Mouse (Mus musculus) yolk sac, embryonic 10.5 days (tissue): ENCODE data around the gene Oasl2.
A peak's percentile ranks its signal among the peaks of the same experiment; 100 is the strongest.
"Not testable (repeated sequence)": the region's sequence is repeated elsewhere in the genome, so short reads cannot be mapped to it uniquely, and the experiment has no call there.

Experiments
- DNase-seq: peaks from one replicate; pipeline ENCODE4 v3.0.0-alpha.2; 2017; ENCODE audit warnings: low spot score

Oasl2 gene

GRCm38 (mm10) chr5:114896688-114897373, at the start of gene Oasl2:
Gene Oasl2, plus strand, starts transcription at chr5:114896936.
- DNase-seq: no peak

DNA sequence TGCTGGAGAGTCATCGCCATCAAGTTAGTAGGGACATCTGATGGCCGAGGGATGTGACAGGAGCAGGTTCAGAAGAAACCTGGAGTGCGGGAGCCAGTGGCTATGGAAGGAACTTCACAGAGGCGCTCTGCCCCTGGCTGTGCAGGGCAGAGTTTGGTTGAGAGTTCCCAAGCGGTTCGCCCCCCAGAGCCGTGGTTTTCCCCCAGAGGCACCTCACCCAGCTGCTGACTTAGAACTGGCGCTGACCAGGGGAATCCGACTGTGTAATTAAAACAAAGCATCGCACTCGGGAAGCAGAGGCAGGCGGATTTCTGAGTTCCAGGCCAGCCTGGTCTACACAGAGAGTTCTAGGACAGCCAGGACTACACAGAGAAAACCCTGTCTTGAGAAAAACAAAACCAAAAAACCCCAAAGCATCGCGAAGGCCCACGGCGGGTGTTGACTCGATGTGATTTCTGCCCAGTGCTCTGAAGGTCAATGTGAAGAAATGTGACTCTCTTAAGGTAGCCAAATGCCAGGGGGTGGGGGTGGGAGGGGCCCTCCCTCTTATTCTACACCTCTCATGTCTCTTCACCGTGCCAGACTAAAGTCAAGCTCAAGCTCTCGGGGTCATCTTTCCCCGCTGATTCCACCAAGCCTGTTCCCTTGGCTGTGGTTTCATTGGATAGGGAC, 45.0 kb upstream of the Oasl2 start:
- DNase-seq: no peak

DNA sequence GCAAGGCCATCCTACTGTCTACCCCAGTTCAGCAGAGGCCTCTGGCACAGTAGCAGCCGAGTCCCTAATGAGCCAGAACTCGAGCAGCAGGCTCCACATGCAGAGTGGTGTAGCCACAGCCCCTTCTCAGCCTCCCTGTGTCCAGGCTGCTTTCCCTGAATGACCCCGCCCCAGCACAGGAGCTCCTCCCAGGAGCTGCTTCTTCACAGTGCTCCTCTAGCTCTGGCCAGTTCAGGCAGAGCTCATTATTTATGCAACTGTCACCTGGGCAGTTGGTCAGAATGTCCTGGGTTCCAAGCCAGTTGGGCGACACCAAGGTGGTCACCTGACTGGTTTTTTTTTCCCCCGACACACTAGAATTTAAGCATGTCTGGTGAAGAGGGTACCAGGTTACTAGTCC, 43.4 kb upstream of the Oasl2 start, which contains the start of gene 4930519G04Rik:
TSS of gene 4930519G04Rik (plus strand) at position 301 of the 400 bp plus-strand sequence.
- not testable (repeated sequence) for DNase-seq

DNA sequence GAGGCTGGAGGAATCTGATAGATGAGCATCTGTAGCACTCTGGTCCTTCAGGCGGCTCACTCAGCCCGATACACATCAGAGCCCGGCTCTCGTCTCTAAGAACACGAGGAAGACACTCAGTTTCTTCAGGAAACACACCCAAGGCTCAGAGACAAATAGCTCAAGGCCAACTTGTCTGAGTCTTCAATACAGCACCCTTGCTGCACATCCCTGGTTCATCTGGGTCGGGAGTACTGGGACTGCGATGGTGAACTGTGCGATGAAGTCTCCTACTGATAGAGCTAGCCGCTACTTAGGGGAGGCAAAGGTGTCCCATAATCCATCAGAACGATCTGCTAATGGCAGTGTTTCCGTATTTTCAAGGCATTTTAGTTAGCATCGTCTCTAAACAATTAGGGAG, 38.2 kb upstream of the Oasl2 start, which contains the start of gene Gm9936:
TSS of gene Gm9936 (minus strand) at position 101 of the 400 bp plus-strand sequence.
- no peak for DNase-seq

DNA sequence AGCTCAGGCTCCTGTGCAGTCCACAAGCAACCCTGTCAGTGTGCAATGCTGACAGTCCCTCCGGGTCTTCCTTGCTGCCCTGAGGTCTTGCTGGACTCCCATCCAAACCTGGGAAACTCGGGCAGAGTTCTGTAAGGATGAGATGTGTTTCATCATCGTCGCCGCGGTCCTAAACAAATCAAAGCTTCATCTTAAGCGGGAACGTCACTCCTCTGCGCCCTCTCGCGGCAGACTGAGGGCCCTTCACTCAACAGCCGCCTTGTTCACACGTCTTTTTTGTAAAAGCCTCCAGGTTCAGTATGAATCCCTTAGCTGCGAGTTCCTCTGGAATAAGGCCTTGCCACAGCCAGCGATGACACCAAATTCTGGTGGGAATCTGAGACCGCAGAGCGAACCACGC, 37.5 kb upstream of the Oasl2 start:
- peak; percentile 64 for DNase-seq

- peak; percentile 20 for DNase-seq
Measured at GRCm38 (mm10) chr5:114861730-114862129, 35.0 kb upstream of the Oasl2 start.

- DNase-seq: no peak
Measured at GRCm38 (mm10) chr5:114864813-114865212, 31.9 kb upstream of the Oasl2 start.

GRCm38 (mm10) chr5:114865279-114865678, 31.5 kb upstream of the Oasl2 start:
- DNase-seq: no peak

DNA sequence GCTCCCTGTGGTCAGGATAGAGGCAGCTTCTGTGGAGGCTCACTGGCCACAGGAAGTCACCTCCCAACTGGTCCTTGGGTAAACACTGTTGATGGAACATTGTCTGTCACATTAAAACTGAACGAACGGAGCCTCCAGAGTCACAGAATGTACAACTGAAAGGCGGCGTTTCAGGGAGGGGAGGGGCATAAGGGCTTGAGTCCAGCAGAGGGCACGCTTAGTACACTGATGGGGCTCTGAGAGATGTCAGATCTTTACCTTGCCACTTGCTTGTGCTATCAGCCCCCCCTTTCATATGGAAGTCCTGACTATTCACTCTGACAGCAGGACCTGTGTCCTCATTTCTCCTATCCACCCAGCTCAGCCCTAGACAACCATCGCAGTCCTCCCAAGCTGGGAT, 20.9 kb upstream of the Oasl2 start:
- no peak for DNase-seq

DNA sequence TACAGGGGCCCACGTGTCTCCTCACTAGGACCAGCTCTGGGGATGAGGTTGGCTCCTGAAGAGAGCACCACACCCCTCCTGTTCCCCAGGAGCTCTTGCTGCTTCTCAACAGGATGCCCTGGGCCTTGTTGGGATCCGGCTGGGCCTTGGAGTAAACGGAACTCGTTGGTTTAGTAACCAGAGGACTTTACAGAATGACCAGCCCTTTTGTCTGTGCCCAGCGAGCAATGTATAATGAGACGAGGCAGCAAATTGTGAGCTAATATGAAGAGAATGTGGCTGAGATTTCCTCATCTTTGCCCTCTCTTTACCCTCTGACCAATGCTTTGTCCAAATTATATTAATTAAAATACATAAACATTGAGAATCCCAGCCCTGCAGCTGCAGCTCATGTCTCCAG, 20.4 kb upstream of the Oasl2 start:
- DNase-seq: no peak

GRCm38 (mm10) chr5:114877487-114877886, 19.2 kb upstream of the Oasl2 start:
- no peak for DNase-seq

GRCm38 (mm10) chr5:114879399-114879798, 17.3 kb upstream of the Oasl2 start:
- no peak for DNase-seq

- DNase-seq: not testable (repeated sequence)
Measured at GRCm38 (mm10) chr5:114882319-114882718, 14.4 kb upstream of the Oasl2 start.

DNA sequence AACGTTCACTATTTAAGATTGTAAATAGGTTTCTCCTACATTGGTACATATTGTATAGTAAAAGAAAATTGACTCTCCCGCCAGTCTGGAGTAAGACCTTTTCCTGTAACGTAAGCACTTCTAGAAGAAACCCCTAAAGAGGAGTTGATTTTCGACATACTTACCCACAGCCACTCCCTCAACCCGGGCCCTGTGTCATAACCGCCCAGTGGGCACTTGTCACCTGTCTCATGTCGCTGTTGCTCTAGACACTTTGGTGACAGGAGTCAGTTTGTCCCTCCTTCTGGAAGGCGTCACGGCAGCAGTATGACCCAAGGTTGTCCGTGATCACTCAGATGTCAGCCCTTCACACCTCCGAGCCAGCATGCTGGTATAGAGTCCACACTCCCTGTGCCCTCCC, 13.7 kb upstream of the Oasl2 start:
- DNase-seq: no peak

- no peak for DNase-seq
Measured at GRCm38 (mm10) chr5:114886801-114887200, 9.9 kb upstream of the Oasl2 start.

- no peak for DNase-seq
Measured at GRCm38 (mm10) chr5:114888995-114889394, 7.7 kb upstream of the Oasl2 start.

- DNase-seq: no peak
Measured at GRCm38 (mm10) chr5:114895542-114895941, 1.2 kb upstream of the Oasl2 start.

DNA sequence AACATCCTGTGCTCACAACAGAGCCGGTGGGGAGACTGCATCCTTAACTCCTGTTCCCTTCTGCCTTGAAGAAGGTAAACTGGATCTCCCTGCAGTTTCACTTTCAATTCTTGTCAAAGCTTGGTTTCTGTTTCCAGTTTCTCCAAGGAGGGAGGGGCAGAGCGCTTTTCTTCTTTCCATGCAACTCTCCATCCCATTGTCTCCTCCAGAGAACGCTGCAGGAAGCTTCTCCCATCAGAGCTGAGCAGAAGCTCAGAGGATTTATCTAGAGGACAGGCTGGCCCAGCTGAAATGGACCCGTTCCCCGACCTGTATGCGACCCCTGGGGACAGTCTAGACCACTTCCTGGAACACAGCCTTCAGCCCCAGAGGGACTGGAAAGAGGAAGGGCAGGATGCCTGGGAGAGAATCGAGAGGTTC, 648 bp downstream of the Oasl2 start:
- no peak for DNase-seq

DNA sequence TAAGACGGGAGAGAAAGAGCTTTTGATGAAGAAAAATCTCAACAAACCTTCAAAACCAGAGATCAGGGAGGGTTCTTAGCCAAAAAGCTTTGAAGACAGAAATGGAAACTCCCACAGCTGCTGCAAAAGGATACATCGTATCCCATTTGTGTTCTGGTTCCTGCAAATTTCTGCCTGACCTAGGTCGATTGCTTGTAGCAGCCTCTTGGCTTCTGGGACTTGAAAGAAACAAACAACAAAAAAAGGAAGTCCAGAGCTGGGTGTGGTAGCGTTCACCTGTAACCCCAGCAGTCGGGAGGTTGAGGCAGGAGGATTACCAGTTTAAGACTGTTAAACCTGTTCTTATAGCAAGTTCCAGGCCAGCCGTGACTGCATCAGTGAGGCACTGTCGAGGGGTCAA, 2.1 kb downstream of the Oasl2 start:
- DNase-seq: no peak

GRCm38 (mm10) chr5:114902413-114902812, 5.7 kb downstream of the Oasl2 start:
- DNase-seq: peak; percentile 21

DNA sequence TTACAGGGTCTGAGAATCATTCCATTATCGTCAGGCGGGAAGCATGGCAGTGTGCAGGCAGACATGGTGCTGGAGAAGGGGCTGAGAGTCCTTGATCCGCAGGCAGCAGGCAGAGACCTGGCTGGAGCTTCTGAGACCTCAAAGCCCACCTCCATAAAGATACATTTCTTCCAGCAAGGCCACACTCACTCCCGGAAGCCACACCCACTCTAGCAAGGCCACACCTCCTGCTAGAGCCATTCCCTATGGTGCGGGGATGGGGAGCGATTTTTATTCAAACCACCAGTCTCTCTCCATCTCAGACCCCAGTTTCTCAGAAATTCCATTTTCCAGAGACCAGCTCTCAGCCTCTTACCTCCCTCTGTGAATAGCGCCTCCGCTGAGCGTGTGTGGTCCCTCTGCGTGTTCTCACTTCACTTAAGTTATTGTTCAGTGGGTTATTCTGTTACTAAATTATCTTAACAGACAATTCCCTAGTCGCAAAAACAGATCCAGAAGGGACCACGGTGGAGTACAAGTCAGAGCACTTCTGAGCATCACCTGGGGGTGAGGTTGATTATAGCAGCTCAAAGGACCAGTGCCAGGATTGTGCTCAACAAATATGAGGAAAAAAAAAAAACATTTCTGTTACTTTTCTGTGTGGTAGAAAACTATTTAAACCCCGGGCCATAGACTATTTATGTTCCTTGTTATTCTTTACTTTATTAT, 12.0 kb downstream of the Oasl2 start:
- no peak for DNase-seq

DNA sequence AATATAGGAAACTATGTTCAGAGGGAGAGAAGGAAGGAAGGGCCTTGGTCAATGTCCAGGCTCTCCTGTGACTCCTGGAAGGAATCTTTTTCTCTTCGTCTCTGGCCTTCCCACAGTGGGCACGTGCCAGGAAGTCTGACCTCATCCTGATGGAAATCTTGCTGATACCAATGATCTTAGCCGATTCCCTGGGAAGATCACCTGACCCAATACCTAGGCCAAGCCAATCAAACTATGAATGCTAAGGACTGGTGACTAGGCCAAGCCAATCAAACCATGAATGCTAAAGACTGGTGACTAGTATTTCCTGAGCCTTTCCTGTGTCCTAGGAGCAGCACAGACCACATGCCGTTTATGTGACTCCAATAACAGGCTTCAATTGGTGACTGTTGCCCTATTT, 16.9 kb downstream of the Oasl2 start:
- no peak for DNase-seq

- no peak for DNase-seq
Measured at GRCm38 (mm10) chr5:114914855-114915254, 18.1 kb downstream of the Oasl2 start.
